Mouse (Mus musculus) Patski (cell line): ENCODE measurements around the gene Mypop. TPM values are rescaled to one million over a fixed set of nuclear protein-coding genes. Genes with fewer than 3 reads are reported as not detected.

ENCODE experiments used
- ATAC-seq: fragments of 100-300 bp; one replicate; pipeline ENCODE4 v1.8.0; 2021
- CTCF ChIA-PET: fragments of 350-600 bp; sonication (Branson Sonifier 250); formaldehyde crosslinking; loops from one replicate; lab custom pipeline; 2022; ENCODE audit warnings: inconsistent platforms; lab: Charles Lee
- POLR2A ChIA-PET: fragments of 350-600 bp; sonication (Branson Sonifier 250); formaldehyde crosslinking; loops from one replicate; lab custom pipeline; 2022; ENCODE audit warnings: antibody characterized with exemption, inconsistent platforms; lab: Charles Lee
- DNase-seq: peaks from one replicate; pipeline ENCODE4 v3.0.0-alpha.2; 2011; ENCODE audit warnings: low read depth, low spot score
- H3K27me3 ChIP-seq: fragments of 371-371 bp; one replicate; pipeline ENCODE4 v1.5.1; 2021
- CTCF ChIP-seq: fragments of 100-300 bp; IDR thresholded peaks from one replicate; pipeline ENCODE4 v1.5.1; 2021
- in situ Hi-C: fragments of 300-500 bp; cut with MboI; formaldehyde crosslinking; loops from 3 replicates; pipeline ENCODE4 v1.11.1; 2018; ENCODE audit warnings: low pct_unique_long_range_greater_than_20kb, mixed read lengths
- polyA plus RNA-seq: library from polyadenylated mRNA; unstranded; gene quantifications from one replicate; pipeline ENCODE4 v1.2.3, GENCODE M21; 2021

Mypop gene
- polyA plus RNA-seq, 1 experiment from 2014 or later = 15.3 TPM

DNA sequence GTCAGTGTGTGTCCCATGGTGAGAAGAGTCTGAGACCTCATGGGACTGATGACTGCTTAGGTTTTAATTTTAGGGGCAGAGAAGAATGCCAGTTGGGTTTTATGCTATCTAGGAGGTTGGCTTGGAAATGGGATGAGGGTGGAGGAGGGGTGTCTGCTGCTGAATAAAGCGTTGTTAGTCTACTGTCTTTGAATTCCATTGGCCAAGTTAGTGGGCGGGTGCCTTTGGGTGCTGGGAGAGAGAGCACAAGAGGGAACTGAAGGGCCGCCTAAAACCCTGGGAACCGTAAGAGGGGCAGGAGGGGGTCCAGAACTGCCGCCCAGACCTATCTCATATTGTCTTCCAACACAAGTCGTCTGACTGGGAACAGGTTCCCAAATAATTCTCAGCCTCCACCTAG, 2.3 kb upstream of the Mypop start:
- CTCF ChIA-PET = no interaction called here
- DNase-seq (no peak), ATAC-seq (no peak)
- TF ChIP-seq CTCF = no peak
- in situ Hi-C loops = no loop called here
- POLR2A ChIA-PET = no interaction called here
- no peaks in the 10 kb centered on the region for H3K27me3 ChIP-seq

DNA sequence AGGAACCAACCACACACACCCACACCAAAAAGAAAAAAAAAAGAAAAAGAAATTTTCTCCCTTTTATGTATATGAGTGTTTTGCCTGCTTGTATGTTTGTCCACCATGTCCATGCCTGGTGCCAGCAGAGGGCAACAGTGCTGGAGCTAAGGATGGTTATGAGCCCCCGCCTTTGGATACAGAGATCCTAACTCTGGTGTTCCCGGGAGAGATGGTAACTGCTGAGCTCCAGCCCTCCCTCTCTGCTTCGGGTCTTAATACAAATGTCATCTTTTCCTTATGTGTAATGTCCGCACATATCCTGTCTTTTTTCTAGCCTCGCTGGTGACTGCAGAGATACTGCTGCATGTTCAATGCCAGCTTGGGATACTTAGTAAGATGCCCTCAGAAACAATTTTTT, 1.1 kb upstream of the Mypop start:
- POLR2A ChIA-PET = interaction anchor here (1.1 to 1.2 kb wide), 2 partner anchors 21 to 23 kb away, joined by 3 to 4 read pairs; no protein-coding TSS in a partner anchor
- ATAC-seq (no peak), DNase-seq (no peak)
- TF ChIP-seq CTCF = no peak
- CTCF ChIA-PET = interaction anchor here (0.8 to 1.0 kb wide), 3 partner anchors 9 to 98 kb away, joined by 3 to 5 read pairs (median 3); no protein-coding TSS in a partner anchor
- no peaks in the 10 kb centered on the region for H3K27me3 ChIP-seq
- in situ Hi-C loops = no loop called here

DNA sequence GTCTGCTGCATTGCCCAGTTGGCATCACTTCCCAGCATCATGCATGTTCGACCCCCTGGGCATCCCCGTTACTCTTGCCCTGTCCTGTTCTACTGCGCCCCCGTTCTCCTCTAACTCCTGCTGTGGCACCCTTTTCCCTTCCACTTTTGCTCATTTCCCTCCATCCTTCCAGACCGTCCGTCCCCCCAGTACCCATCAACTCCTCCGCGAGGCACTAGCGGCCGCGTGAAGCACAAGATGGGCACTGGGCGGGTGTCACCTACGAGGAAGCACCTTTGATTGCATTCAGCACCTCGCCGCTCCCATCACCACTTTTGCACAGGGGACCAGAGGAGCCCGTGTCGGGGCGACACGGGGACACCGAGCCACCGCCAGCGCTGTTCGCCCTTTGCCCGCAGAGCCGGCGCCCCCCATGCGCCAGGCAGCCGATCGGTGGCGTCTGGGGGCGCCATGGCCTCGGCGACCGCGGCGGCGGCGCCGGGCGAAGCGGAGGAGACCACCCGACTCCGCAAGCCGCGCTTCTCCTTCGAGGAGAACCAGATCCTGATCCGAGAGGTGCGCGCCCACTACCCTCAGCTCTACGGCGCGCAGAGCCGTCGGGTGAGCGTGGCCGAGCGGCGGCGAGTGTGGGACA, 732 bp downstream of the Mypop start:
- ATAC-seq = no peak
- ChIA-PET CTCF (no interaction called here), POLR2A (no interaction called here)
- no peak for DNase-seq
- TF ChIP-seq CTCF = no peak
- H3K27me3 ChIP-seq = no peaks in the 10 kb centered on the region
- in situ Hi-C loops = no loop called here

DNA sequence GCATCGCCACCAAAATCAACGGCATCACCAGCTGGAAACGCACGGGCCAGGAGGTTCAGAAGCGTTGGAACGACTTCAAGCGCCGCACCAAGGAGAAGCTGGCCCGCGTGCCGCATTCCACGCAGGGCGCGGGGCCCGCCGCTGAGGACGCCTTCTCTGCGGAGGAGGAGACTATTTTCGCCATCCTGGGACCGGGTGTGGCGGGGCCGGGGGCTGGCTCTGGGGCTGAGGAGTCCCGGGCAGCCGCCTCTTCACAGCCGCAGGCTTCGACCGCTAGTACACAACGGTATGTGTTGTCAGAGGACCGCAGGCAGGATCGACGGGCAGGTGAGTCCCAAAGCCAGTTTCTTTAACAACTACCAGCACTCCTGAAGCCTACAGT, 1.2 kb downstream of the Mypop start:
- H3K27me3 ChIP-seq = no peaks in the 10 kb centered on the region
- no peak for TF ChIP-seq CTCF
- ChIA-PET CTCF (no interaction called here), POLR2A (no interaction called here)
- ATAC-seq (no peak), DNase-seq (no peak)
- in situ Hi-C loops = no loop called here

DNA sequence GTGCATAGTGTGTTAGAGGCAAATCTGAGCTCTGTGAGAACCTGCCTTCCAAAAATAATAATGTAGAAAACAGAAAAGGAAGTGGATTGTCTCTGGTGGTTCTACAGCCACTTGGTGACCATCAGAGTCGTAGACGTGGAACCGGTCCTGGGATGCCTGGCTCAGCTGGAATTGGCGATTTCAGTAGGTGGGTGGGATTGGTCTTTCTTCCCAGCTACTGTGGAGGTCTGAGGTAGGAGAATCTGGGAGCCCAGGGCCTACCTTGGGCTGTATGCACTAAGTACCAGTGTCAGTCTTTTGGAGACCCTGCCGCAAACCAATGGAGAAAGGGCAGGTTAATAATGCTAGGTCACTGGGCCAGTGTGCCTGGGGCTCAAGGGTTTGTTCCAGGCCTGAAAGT, 2.0 kb downstream of the Mypop start:
- no peak for ATAC-seq
- ChIA-PET POLR2A (no interaction called here), CTCF (no interaction called here)
- no peak for TF ChIP-seq CTCF
- in situ Hi-C loops = no loop called here
- DNase-seq = no peak
- no peaks in the 10 kb centered on the region for H3K27me3 ChIP-seq

DNA sequence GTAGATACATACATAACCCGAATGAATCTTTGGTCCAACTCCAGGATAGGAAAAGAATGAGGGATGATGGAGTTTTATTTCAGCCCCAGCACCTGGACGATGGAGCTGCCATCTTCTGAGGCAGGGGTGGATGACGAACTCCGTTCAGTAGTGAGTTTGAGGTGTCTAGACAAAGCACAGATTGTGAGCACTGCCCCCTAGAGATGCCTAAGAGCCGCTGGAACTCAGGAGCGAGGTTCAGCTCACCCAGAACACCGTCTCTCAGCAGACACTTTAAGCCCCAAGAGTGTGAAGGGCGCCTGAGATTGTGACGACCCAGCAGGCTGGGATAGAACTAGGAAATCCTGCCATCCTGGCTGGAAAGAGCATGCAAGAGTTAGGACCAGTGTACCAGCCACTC, 7.8 kb downstream of the Mypop start:
- ChIA-PET CTCF (interaction anchor here (1.0 kb wide), 1 partner anchor 9 kb away, joined by 3 read pairs; no protein-coding TSS in a partner anchor), POLR2A (no interaction called here)
- ATAC-seq (no peak), DNase-seq (no peak)
- H3K27me3 ChIP-seq = no peaks in the 10 kb centered on the region
- in situ Hi-C loops = no loop called here
- no peak for TF ChIP-seq CTCF

DNA sequence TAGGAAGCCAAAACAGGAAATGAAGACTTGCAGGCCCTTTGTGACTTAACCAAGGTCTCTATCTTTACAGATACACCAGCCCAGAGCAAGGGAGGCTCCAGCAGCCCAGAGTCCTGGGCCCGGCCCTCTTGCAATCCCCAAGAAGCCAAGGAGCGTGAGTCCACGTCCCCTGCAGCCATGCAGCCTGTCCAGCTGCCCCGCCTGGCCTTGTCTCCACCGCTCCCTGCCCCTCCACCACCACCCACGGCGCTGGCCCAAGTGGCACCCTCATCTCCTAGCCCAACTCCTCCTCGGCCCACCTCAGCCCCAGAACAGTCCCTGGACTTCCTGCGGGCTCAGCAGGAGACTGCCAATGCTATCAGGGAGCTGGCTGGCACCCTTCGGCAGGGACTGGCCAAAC, 9.4 kb downstream of the Mypop start:
- ATAC-seq = no peak
- DNase-seq = no peak
- CTCF ChIA-PET = no interaction called here
- POLR2A ChIA-PET = no interaction called here
- no peak for TF ChIP-seq CTCF
- H3K27me3 ChIP-seq = no peaks in the 10 kb centered on the region
- in situ Hi-C loops = no loop called here

DNA sequence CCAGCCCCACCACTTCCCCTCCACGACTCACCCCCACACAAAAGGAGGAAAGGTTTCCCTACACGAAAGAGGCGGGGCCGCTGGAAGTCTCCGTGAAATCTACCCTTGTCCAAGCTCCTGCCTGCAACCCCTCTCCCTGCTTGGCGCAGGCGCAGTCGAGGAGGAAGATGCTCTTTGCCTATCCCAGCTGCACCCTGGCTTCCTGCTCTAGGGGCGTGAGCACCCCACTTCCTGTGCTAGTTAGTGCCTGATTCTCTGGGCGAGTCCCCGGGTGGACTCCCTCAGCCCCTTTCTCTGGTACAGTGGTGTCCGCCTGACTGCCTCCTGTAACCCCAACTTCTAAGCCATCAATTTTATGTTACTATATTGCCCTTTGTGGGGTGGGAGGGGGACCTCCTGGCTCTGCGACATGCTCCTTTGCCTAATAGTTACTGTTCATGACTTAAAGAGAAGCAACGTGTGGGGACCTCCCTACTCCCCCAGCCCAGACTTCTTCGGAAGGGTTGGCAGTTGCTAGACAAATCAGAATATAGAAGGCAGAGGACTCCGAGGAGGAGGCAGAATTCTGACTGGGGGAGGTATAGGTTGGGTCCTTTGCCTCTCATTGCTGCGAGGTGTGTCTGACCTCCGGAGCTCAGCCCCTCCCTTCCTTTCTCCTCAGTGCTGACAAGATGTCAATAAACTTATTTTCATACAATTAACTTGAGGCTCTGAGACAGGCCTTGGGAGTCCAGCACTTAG, 10.2 kb downstream of the Mypop start:
- ATAC-seq = no peak
- ChIA-PET POLR2A (no interaction called here), CTCF (no interaction called here)
- in situ Hi-C loops = no loop called here
- no peaks in the 10 kb centered on the region for H3K27me3 ChIP-seq
- no peak for DNase-seq
- no peak for TF ChIP-seq CTCF

DNA sequence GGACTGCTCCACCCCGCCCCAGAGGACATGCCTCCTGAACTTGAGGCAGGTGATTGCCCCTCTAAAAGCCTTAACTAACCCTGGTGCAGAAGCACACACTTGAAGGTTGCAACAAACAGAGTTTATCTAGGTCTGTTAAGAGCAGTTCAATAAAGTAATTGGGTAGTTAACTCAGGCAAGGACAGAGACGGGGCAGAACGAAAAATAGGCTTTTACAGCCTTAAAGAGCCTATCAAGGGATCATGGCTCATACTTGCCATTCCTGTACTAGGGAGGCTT, 10.7 kb downstream of the Mypop start:
- DNase-seq (no peak), ATAC-seq (no peak)
- in situ Hi-C loops = no loop called here
- ChIA-PET CTCF (no interaction called here), POLR2A (no interaction called here)
- H3K27me3 ChIP-seq = no peaks in the 10 kb centered on the region
- TF ChIP-seq CTCF = no peak

DNA sequence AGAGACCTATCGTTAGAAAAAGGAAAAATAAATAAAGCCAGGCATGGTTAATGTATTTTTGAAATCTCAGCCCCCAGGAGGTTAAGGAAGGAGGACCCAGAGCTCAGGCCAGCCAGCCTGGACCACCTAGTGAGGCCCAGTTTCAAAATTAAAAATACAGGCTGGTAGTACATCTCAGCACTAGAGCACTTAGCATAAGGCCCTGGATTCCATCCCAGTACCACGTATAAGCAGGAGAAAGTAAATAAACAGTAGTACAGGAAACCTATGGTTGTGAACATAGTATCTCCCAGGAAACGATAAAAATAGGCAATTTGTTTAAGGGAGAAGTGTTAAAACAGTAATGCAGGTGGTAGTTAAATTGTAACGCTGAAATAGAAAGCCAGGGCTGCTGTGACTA, 11.1 kb downstream of the Mypop start:
- no peak for DNase-seq
- H3K27me3 ChIP-seq = no peaks in the 10 kb centered on the region
- in situ Hi-C loops = no loop called here
- no peak for TF ChIP-seq CTCF
- ATAC-seq = no peak
- CTCF ChIA-PET = no interaction called here
- POLR2A ChIA-PET = interaction anchor here (0.9 to 1.6 kb wide), 3 partner anchors 11 to 93 kb away, joined by 3 to 5 read pairs (median 5); partner anchors contain the start of genes Foxa3 and Mypop

DNA sequence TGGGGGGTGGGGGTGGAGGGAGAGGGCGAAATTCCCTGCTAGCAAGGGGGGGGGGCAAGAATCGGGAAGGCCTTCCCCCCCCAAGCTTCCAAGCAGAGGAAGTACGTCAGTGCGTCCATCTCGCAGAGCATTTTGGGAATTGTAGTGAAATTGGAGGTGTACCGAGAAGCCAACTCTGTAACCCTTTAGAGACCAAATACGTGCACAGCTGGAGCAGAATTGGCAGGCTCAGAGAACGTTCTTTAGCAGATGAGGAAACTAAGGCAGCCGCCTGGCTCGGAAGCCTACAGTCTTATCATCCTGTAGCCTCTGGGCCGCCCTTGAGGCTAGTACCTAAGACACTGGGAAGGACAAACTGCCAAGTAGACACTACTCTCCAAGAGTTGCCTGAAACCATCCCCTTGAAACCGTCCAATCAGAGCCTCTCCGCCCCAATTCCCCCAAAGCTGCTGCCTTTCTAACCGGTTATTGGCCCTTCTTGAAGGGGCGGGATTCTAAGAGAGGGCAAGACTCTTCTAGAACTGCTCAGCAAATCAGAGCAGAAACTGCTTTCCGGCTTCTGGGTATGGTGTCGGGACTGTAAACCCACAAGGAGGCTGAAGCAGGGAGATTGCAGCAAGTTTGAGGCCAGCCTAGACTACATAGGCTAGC, 11.9 kb downstream of the Mypop start:
- TF ChIP-seq CTCF = no peak
- in situ Hi-C loops = no loop called here
- ChIA-PET POLR2A (interaction anchor here (0.6 to 1.6 kb wide), 5 partner anchors 12 to 93 kb away, joined by 3 to 5 read pairs (median 4); partner anchors contain the start of genes Foxa3 and Mypop), CTCF (no interaction called here)
- no peaks in the 10 kb centered on the region for H3K27me3 ChIP-seq
- ATAC-seq (peak; percentile 79), DNase-seq (peak; percentile 74)
